Mouse (Mus musculus) CD4-positive, CD25-positive, alpha-beta regulatory T cell, adult 2 months (primary cell): ENCODE data around the gene Hist1h2bn.
A peak's percentile ranks its signal among the peaks of the same experiment; 100 is the strongest.

Experiments used
- DNase-seq: peaks from one replicate; pipeline ENCODE4 v3.0.0-alpha.2; 2012; ENCODE audit warnings: low read depth, low spot score

The Hist1h2bn gene

GRCm38 (mm10) chr13:21753524-21754285 is at the start of gene Hist1h2bn, which contains the start of gene Hist1h2ak:
TSS of gene Hist1h2bn (plus strand) at chr13:21754123.
TSS of gene Hist1h2ak (minus strand) at chr13:21753827.
- DNase-seq = peak; percentile 90

GRCm38 (mm10) chr13:21706669-21707068 is 47.3 kb upstream of the Hist1h2bn start:
- no peak for DNase-seq

GRCm38 (mm10) chr13:21710031-21710711 is 43.8 kb upstream of the Hist1h2bn start:
- DNase-seq = peak; percentile 92

- DNase-seq = peak; percentile 91
These were observed 43.0 kb upstream of the Hist1h2bn start for GRCm38 (mm10) chr13:21710821-21711525.

GRCm38 (mm10) chr13:21711698-21712097 is 42.2 kb upstream of the Hist1h2bn start:
- no peak for DNase-seq

- DNase-seq = peak; percentile 88
These were observed 39.2 kb upstream of the Hist1h2bn start for GRCm38 (mm10) chr13:21714725-21715124.

GRCm38 (mm10) chr13:21715131-21715863 is 38.6 kb upstream of the Hist1h2bn start:
- peak; percentile 45 for DNase-seq

- peak; percentile 91 for DNase-seq
These were observed 37.9 kb upstream of the Hist1h2bn start, which contains the start of the genes Hist1h2bl and Hist1h2ai for GRCm38 (mm10) chr13:21715864-21716539. TSS of gene Hist1h2bl (minus strand) at chr13:21716143. TSS of gene Hist1h2ai (plus strand) at chr13:21716422.

GRCm38 (mm10) chr13:21716540-21717391 is 37.2 kb upstream of the Hist1h2bn start:
- DNase-seq = peak; percentile 42

GRCm38 (mm10) chr13:21717397-21718357 is 36.2 kb upstream of the Hist1h2bn start, which contains the start of gene Hist1h3h:
TSS of gene Hist1h3h (plus strand) at chr13:21717659.
- DNase-seq = peak; percentile 88

- no peak for DNase-seq
These were observed 35.4 kb upstream of the Hist1h2bn start for GRCm38 (mm10) chr13:21718381-21719080.

- peak; percentile 23 for DNase-seq
These were observed 32.7 kb upstream of the Hist1h2bn start for GRCm38 (mm10) chr13:21721107-21721756.

GRCm38 (mm10) chr13:21721757-21722372 is 32.1 kb upstream of the Hist1h2bn start, which contains the start of gene Hist1h2bm:
TSS of gene Hist1h2bm (plus strand) at chr13:21722044.
- DNase-seq = peak; percentile 87

- no peak for DNase-seq
These were observed 31.5 kb upstream of the Hist1h2bn start for GRCm38 (mm10) chr13:21722373-21722925.

GRCm38 (mm10) chr13:21722993-21723836 is 30.7 kb upstream of the Hist1h2bn start:
- peak; percentile 32 for DNase-seq
